In the genomic region with DNA sequence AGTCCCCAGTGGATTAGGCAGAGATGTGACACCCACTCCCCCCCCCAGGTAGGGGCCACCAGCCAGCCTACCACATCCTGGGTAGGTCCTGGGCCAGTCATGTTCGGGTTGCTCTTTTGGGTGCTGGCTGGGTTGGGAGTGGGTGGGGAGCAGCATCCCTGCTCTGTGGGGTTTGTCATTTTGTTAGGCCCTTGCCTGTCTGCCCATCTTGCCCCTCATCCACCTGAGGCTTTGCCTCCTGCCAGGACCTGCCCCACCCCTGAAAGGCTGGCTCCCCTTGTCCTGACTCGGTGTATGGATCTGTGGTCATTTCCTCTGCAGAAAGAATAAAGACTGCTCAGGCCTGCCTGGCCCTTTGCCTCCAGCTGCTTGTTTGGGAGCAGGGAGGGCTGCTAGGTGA, we compare ENCODE assay signal across 8 mouse cellular contexts. TPM values are rescaled to one million over a fixed set of nuclear protein-coding genes. Genes with fewer than 3 reads are reported as not detected.
DNase-seq lines count a peak whose midpoint lies in the region; ATAC-seq and TF ChIP-seq lines count a peak whose summit lies in the region.

No protein-coding gene starts in this region.

- H3K4me3 ChIP-seq in liver, embryonic 12.5 days = no peak overlapping the region
- peak overlapping the region; percentile 95 for H3K4me3 ChIP-seq in forebrain, postnatal 0 days (ENCODE audit: low read depth, low read length)
- peak overlapping the region; percentile 97; the same call in 1 of the 2 replicates for H3K4me3 ChIP-seq in midbrain, embryonic 16.5 days (ENCODE audit: low read depth, low read length)

- H3K4me2 ChIP-seq in liver, embryonic 12.5 days = peak overlapping the region; percentile 93
- peak overlapping the region; percentile 84 for H3K4me2 ChIP-seq in forebrain, postnatal 0 days (ENCODE audit: low read depth)
- H3K4me2 ChIP-seq in midbrain, embryonic 16.5 days (ENCODE audit: low read length) = peak overlapping the region; percentile 88

- no peak for TF ChIP-seq CTCF in forebrain, postnatal 0 days (IDR thresholded peaks at IDR 0.05; ENCODE audit: low read depth)

- H3K27ac ChIP-seq in liver, embryonic 12.5 days = no peak overlapping the region
- H3K27ac ChIP-seq in forebrain, postnatal 0 days (ENCODE audit: low read depth, low read length) = no peak overlapping the region
- H3K27ac ChIP-seq in midbrain, embryonic 16.5 days (ENCODE audit: low read length) = no peak overlapping the region

- H3K9me3 ChIP-seq in liver, embryonic 12.5 days (replicated peaks) = no peaks in the 10 kb centered on the region
- no peaks in the 10 kb centered on the region for H3K9me3 ChIP-seq in forebrain, postnatal 0 days (ENCODE audit: low read length)
- H3K9me3 ChIP-seq in midbrain, embryonic 16.5 days (replicated peaks; ENCODE audit: control insufficient read depth, low read length, poor library complexity, severe bottlenecking) = no peaks in the 10 kb centered on the region

- ATAC-seq in liver, embryonic 12.5 days = no peak
- no peak for ATAC-seq in forebrain, postnatal 0 days
- ATAC-seq in midbrain, embryonic 16.5 days = no peak; the same call in 1 of the 2 replicates

- peaks cover 8% of the 10 kb centered on the region for H3K4me1 ChIP-seq in liver, embryonic 12.5 days
- no peaks in the 10 kb centered on the region for H3K4me1 ChIP-seq in forebrain, postnatal 0 days (ENCODE audit: insufficient read depth)
- peaks cover 10% of the 10 kb centered on the region for H3K4me1 ChIP-seq in midbrain, embryonic 16.5 days (ENCODE audit: control insufficient read depth, insufficient read depth, low read length)

- H3K36me3 ChIP-seq in liver, embryonic 12.5 days = peaks cover 11% of the 10 kb centered on the region
- H3K36me3 ChIP-seq in forebrain, postnatal 0 days (ENCODE audit: insufficient read depth) = peaks cover 33% of the 10 kb centered on the region; the same call in 1 of the 2 replicates
- H3K36me3 ChIP-seq in midbrain, embryonic 16.5 days (ENCODE audit: control insufficient read depth, insufficient read depth, low read length) = peaks cover 5% of the 10 kb centered on the region; the same call in 1 of the 2 replicates

- WGBS in liver, embryonic 12.5 days (ENCODE audit: insufficient replicate concordance) = 74% methylated on average over 2 of the region's 2 CpGs
- 87% methylated on average over 2 of the region's 2 CpGs for WGBS in forebrain, postnatal 0 days
- 94% methylated on average over 2 of the region's 2 CpGs for WGBS in midbrain, embryonic 16.5 days

- H3K9ac ChIP-seq in liver, embryonic 12.5 days = no peak overlapping the region
- H3K9ac ChIP-seq in forebrain, postnatal 0 days = peak overlapping the region; percentile 95; the same call in 1 of the 2 replicates
- H3K9ac ChIP-seq in midbrain, embryonic 16.5 days (ENCODE audit: low read depth, low read length) = peak overlapping the region; percentile 98; the same call in 1 of the 2 replicates

- DNase-seq in adrenal gland, adult 2 months = peak; percentile 65
- DNase-seq in adrenal gland, postnatal 25 days = no peak
- DNase-seq in liver = no peak
- no peak for DNase-seq in forebrain, postnatal 0 days
- no peak for DNase-seq in embryo, embryonic 10.5 days (ENCODE audit: low spot score)
- DNase-seq in right cerebral cortex, adult 2 months (ENCODE audit: low spot score in 2 of 2) = no peak

- H3K27me3 ChIP-seq in liver, embryonic 12.5 days (replicated peaks) = 0 out of 2 replicates have a peak, but pooled peaks cover 3% of the 10 kb centered on the region
- no peaks in the 10 kb centered on the region for H3K27me3 ChIP-seq in forebrain, postnatal 0 days (ENCODE audit: insufficient read depth, low read length)
- H3K27me3 ChIP-seq in midbrain, embryonic 16.5 days (ENCODE audit: control insufficient read depth, insufficient read depth, low read depth, low read length) = no peaks in the 10 kb centered on the region

RNA-seq across cellular contexts. Expression of a gene that starts 1.6 kb away (rescaled TPM):
- total RNA-seq in adrenal gland, adult 2 months (2021) = 100 to 1,000 TPM; 475 to 819 TPM
- polyA plus RNA-seq in adrenal gland, adult 2 months (2012; rRNA removed) = 2,934 and 3,400 TPM in 2 replicates
- 818 and 895 TPM in 2 replicates for total RNA-seq in adrenal gland, postnatal 25 days (2021)
- polyA plus RNA-seq in liver, embryonic 12.5 days (2016; fragmentation: Nextera tagmentation; extraction: Ambion mirVana) = 27.4 and 28.9 TPM in 2 replicates
- total RNA-seq in forebrain, postnatal 0 days (2014; rRNA removed) = 425 and 459 TPM in 2 replicates
- polyA plus RNA-seq in forebrain, postnatal 0 days (2015; fragmentation: Nextera tagmentation; extraction: Ambion mirVana) = 789 and 806 TPM in 2 replicates
- 537 and 612 TPM in 2 replicates for polyA plus RNA-seq in midbrain, embryonic 16.5 days (2015; fragmentation: Nextera tagmentation; extraction: Ambion mirVana)

RNA-seq across cellular contexts. Expression of a gene that starts 41.4 kb away (rescaled TPM):
- 100 to 1,000 TPM; 292 to 437 TPM for total RNA-seq in adrenal gland, adult 2 months (2021)
- 164 and 217 TPM in 2 replicates for polyA plus RNA-seq in adrenal gland, adult 2 months (2012; rRNA removed)
- total RNA-seq in adrenal gland, postnatal 25 days (2021) = 391 and 422 TPM in 2 replicates
- 152 and 160 TPM in 2 replicates for polyA plus RNA-seq in liver, embryonic 12.5 days (2016; fragmentation: Nextera tagmentation; extraction: Ambion mirVana)
- 310 and 492 TPM in 2 replicates for total RNA-seq in forebrain, postnatal 0 days (2014; rRNA removed)
- polyA plus RNA-seq in forebrain, postnatal 0 days (2015; fragmentation: Nextera tagmentation; extraction: Ambion mirVana) = 790 and 1,004 TPM in 2 replicates
- polyA plus RNA-seq in midbrain, embryonic 16.5 days (2015; fragmentation: Nextera tagmentation; extraction: Ambion mirVana) = 679 and 729 TPM in 2 replicates

Comparison
In these comparisons a context has a peak if more than half of its experiments do, and no peak if none do; other contexts are left out.
1. RNA of a gene that starts 1.6 kb away (polyA plus RNA-seq): 2,934 to 3,400 TPM in adrenal gland, adult 2 months, 789 to 806 TPM in forebrain, postnatal 0 days and 537 to 612 TPM in midbrain, embryonic 16.5 days; 27.4 to 28.9 TPM in liver, embryonic 12.5 days; every median in the first group is over 10 times any median in the second.
2. Peak in every context shown above with its lines, with median percentiles within 50 percentile points of each other: H3K4me2 ChIP-seq.